ENCODE assay signal across 7 mouse cellular contexts in genomic region chr5:150436629-150437389, GRCm38 (mm10).
DNase-seq lines count a peak whose midpoint lies in the region; ATAC-seq and TF ChIP-seq lines count a peak whose summit lies in the region.

No protein-coding gene starts in this region.

- no peaks in the 10 kb centered on the region for H3K9me3 ChIP-seq in E14TG2a.4 (ENCODE audit: low read length)
- H3K9me3 ChIP-seq in intestine, embryonic 16.5 days (ENCODE audit: control insufficient read depth, low read length) = no peaks in the 10 kb centered on the region

- peak overlapping the region; percentile 67 for H3K4me3 ChIP-seq in E14TG2a.4 (replicated peaks; ENCODE audit: low read length)
- H3K4me3 ChIP-seq in intestine, embryonic 16.5 days (ENCODE audit: low read length) = peak overlapping the region; percentile 34
- H3K4me3 ChIP-seq in small intestine, adult 2 months (ENCODE audit: low read depth, low read length) = peak overlapping the region; percentile 10; the same call in 1 of the 2 replicates

- H3K9ac ChIP-seq in intestine, embryonic 16.5 days (ENCODE audit: low read depth, low read length) = peak overlapping the region; percentile 27

- H3K27me3 ChIP-seq in E14TG2a.4 (ENCODE audit: insufficient read depth, low read length) = peaks cover 9% of the 10 kb centered on the region
- H3K27me3 ChIP-seq in intestine, embryonic 16.5 days (replicated peaks; ENCODE audit: control insufficient read depth, insufficient read depth, low read length) = no peaks in the 10 kb centered on the region
- H3K27me3 ChIP-seq in small intestine, adult 2 months (ENCODE audit: control insufficient read depth, insufficient read depth, low read length) = no peaks in the 10 kb centered on the region

- no peak for TF ChIP-seq CTCF in E14TG2a.4 (conservative IDR thresholded peaks at IDR 0.05; ENCODE audit: low read length)
- TF ChIP-seq CTCF in small intestine, adult 2 months (IDR thresholded peaks at IDR 0.05; ENCODE audit: extremely low read depth, insufficient read length, insufficient replicate concordance, low read depth, low read length) = no peak

- H3K36me3 ChIP-seq in E14TG2a.4 (ENCODE audit: insufficient read depth, low read length) = peaks cover 19% of the 10 kb centered on the region
- no peaks in the 10 kb centered on the region for H3K36me3 ChIP-seq in intestine, embryonic 16.5 days (ENCODE audit: control insufficient read depth, insufficient read depth, low read length)
- H3K36me3 ChIP-seq in small intestine, adult 2 months (ENCODE audit: control insufficient read depth, insufficient read depth, low read length) = peaks cover 7% of the 10 kb centered on the region

- no peak for TF ChIP-seq POLR2A in small intestine, adult 2 months (IDR thresholded peaks at IDR 0.05; ENCODE audit: low read depth, low read length)

- peak overlapping the region; percentile 43 for H3K4me2 ChIP-seq in intestine, embryonic 16.5 days (ENCODE audit: low read depth, low read length)

- peak; percentile 18 for DNase-seq in adrenal gland, postnatal 25 days
- DNase-seq in fibroblast of lung, adult 2 months (ENCODE audit: low read depth) = peak; percentile 20
- peak; percentile 12 for DNase-seq in liver

- WGBS in intestine, embryonic 16.5 days = 35% methylated on average over 34 of the region's 34 CpGs
- WGBS in small intestine, adult 2 months = 47% methylated on average over 34 of the region's 34 CpGs

- no peak overlapping the region for H3K27ac ChIP-seq in intestine, embryonic 16.5 days (ENCODE audit: low read length)
- H3K27ac ChIP-seq in small intestine, adult 2 months (ENCODE audit: insufficient read depth, low read depth, low read length) = no peak overlapping the region

- 0 out of 2 replicates have a peak, but pooled peaks have one; percentile 36 for ATAC-seq in intestine, embryonic 16.5 days
- ATAC-seq in erythroid progenitor cell, adult 5-6 weeks (replicated peaks; ENCODE audit: low FRiP score, poor library complexity, severe bottlenecking) = no peak

- peaks cover 10% of the 10 kb centered on the region for H3K4me1 ChIP-seq in E14TG2a.4 (replicated peaks; ENCODE audit: low read depth, low read length)
- 0 out of 2 replicates have a peak, but pooled peaks cover 4% of the 10 kb centered on the region for H3K4me1 ChIP-seq in intestine, embryonic 16.5 days (ENCODE audit: control insufficient read depth, insufficient read depth, low read length)
- H3K4me1 ChIP-seq in small intestine, adult 2 months (ENCODE audit: control insufficient read depth, insufficient read depth, insufficient read length, low read length) = no peaks in the 10 kb centered on the region

Comparison
In these comparisons a context has a peak if more than half of its experiments do, and no peak if none do; other contexts are left out.
1. H3K4me3 ChIP-seq: peak in every context shown above with its lines; median percentile 67 in E14TG2a.4; 34 in intestine, embryonic 16.5 days; 10 in small intestine, adult 2 months.